Mouse (Mus musculus): ENCODE results near the gene Atrnl1.

The Atrnl1 gene

GRCm38 (mm10) chr19:57609361-57610057 lies 1.3 kb upstream of the Atrnl1 start:
- DNase-seq (ENCODE audit: low spot score in 2 of 2) = peak in 1 of 2 experiments; percentile 16

DNA sequence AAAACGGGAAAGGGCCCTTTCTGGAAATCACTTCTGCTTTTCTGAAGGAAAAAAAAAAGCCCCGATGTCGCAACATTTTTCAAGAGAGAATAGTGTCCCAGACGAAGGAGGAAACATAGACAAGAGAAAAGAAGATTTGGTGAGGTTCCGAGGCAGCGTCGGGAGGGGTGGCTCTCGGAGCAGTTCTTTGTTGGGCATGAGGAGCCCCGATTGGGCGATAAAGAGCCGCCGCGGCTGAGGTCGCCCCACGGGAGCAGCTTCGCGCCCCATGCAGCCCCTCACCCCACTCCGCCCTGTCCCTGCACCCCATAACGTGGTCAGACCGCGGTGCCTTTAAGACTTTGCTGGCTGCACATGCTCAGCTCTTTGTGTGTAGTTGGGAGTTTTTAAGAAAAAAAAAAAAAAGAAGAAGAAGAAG lies 767 bp upstream of the Atrnl1 start:
- peak; percentile 49 to 59 for DNase-seq (ENCODE audit: low spot score in 2 of 2)

GRCm38 (mm10) chr19:57611291-57612178 lies 701 bp downstream of the Atrnl1 start:
- DNase-seq (ENCODE audit: low spot score in 2 of 2) = peak; percentile 50 to 59

GRCm38 (mm10) chr19:57612179-57612472 lies 1.3 kb downstream of the Atrnl1 start:
- no peak for DNase-seq (ENCODE audit: low spot score in 2 of 2)

GRCm38 (mm10) chr19:57615972-57616621 lies 5.3 kb downstream of the Atrnl1 start:
- no peak for DNase-seq (ENCODE audit: low spot score in 2 of 2)

DNA sequence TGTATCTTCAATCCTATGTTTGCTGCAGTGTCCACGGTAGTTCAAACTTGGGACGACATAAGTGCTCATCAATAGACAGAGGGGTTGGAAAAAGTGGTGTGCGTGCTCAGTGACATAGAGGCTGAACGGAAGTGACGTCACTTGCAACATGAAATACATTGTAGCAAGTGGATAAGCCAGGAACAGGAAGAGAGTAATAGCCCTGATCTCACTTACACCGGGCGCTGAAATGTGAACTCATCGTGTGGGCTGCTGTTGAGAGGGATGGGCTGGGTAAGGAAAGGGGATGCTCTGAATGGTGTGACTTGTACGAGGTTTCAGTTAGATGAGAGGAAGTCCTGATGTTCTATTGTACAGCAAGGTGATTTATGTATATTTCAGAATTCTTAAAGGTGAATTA lies 8.3 kb downstream of the Atrnl1 start:
- no peak for DNase-seq (ENCODE audit: low spot score in 2 of 2)

- no peak for DNase-seq (ENCODE audit: low spot score in 2 of 2)
These were observed 11.0 kb downstream of the Atrnl1 start for GRCm38 (mm10) chr19:57621814-57622213.

DNA sequence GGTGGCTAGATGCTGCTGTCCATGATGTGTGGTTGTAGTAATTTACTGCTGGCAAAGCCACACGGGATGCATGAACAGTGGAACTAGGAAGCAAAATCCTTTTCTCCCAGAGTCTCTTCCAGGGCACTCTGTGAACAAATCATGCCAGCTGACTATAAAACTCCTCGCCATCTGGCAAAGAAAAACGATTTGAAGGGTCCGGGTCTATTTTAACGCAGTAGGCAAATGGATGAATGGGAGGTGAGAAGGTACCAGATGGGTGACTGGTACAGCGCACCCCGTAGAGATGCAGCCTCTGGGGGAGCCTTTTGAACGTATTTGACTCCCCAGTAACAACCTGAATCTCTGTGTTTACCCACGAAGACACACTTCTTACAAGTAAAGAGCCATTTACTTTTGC lies 14.9 kb downstream of the Atrnl1 start:
- no peak for DNase-seq (ENCODE audit: low spot score in 2 of 2)

- no peak for DNase-seq (ENCODE audit: low spot score in 2 of 2)
These were observed 16.4 kb downstream of the Atrnl1 start for GRCm38 (mm10) chr19:57627251-57627650.

DNA sequence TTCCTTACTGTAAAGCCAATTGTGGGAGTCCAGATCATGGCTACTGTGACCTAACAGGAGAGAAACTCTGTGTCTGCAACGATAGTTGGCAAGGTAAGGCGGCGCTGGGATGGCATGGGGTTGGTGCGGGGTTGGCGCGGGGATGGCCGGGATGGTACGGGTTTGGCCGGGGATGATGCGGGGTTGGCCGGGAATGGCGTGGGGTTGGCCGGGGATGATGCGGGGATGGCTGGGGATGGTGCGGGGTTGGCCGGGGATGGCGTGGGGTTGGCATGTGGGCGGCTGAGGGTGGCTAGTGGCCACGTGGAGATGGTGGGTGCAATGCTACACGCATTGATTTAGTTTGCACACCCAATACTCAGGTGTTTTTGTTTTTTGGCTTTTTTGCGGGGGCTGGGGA lies 31.7 kb downstream of the Atrnl1 start:
- DNase-seq (ENCODE audit: low spot score in 2 of 2) = no peak

DNA sequence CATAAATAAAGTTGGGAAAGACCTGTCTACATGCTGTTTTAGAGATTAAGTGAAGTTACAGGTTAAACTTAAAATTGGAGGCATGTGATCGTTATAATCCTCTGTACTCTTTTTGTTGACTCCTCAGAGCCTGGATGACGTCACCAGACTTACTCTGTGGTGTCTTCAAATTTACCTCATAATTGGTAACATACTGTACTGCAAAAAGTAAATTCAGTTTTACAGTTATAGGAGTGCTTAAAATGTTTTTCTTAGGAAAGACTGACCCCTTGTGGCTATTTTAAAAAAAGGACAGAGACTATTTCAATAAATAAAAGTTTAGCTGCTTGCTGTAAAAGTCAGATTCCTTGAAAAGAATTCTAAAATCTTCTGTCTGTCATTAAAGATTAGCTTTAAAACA lies 32.1 kb downstream of the Atrnl1 start:
- peak in 1 of 2 experiments; percentile 25 for DNase-seq (ENCODE audit: low spot score in 2 of 2)

DNA sequence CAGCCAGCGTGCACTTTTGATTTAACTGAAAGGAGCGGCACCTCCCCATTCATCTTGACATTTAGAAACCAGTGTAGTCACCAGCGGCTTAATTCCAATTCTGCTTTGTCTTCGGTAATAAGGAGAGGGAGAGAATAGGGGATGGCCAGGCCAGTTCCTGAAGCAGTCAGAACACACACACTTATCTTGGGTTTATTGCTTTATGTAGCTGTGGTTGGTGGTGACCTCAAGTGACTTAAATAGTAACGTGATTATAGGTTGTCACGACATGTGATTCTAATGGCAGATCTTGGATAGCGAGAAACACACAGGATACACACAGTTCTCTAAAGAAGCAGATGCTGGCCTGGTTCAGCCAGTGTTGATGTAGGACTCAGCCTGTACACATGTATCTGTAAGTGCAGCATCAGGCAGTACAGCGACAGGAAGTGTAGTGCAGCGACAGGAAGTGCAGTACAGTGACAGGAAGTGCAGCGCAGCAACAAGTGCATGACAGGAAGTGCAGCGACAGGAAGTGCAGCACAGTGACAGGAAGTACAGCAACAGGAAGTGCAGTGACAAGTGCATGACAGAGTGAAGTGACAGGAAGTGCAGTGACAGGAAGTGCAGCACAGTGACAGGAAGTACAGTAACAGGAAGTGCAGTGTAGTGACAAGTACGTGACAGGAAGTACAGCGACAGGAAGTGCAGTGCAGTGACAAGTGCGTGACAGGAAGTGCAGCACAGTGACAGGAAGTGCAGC lies 37.5 kb downstream of the Atrnl1 start:
- DNase-seq (ENCODE audit: low spot score in 2 of 2) = no peak

DNA sequence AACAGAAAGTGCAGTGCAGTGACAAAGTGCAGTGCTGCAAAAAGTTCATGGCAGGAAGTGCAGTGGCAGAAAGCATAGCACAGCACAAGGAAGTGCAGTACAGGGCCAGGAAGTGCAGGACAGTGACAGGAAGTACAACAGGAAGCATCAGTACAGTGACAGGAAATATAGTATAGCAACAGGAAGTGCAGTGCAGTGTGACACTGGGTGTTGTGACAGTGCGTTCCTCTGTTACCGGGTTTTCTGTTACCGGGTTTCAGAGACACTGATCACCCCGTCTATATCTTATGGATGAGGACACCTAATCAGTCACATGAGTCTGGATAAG lies 38.1 kb downstream of the Atrnl1 start:
- no peak for DNase-seq (ENCODE audit: low spot score in 2 of 2)

DNA sequence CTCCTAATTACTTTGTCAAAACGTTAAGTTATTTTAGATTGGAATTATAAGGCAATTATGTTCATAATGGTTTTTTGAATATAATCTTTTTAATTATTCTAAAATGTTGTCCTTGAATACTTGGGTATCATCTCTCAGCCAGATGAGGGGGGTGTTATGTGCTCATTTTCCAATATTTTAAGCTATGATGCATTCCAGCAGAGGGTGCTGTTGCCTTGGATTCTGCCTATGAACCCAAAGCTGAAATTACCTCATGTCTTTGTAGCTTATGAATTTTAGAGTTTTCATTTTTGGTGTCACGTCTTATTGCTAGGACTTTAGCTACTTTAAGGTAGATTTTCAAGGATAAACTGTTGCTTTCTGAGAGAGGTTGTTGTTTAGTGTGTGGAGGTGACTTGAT lies 44.2 kb downstream of the Atrnl1 start:
- peak in 1 of 2 experiments; percentile 39 for DNase-seq (ENCODE audit: low spot score in 2 of 2)

DNA sequence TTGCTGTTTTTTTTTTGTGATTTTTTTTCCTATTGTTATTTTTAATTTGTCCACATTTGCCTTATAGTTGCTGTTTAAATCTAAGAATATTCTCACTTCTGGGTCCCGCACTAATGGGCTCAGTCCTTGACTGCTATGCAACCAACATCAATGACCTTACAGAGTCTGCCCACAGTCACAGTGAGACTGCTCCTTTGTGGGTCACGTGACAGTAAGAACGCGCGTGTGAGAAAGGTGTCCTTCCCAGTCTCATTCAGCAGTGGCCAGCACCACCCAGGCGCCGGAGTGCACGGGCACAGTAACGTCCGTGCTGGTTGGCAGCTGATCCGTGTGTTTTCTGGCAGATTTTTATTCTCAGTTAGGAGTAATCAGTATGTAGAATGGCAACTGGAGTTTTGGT lies 44.7 kb downstream of the Atrnl1 start:
- DNase-seq (ENCODE audit: low spot score in 2 of 2) = no peak

DNA sequence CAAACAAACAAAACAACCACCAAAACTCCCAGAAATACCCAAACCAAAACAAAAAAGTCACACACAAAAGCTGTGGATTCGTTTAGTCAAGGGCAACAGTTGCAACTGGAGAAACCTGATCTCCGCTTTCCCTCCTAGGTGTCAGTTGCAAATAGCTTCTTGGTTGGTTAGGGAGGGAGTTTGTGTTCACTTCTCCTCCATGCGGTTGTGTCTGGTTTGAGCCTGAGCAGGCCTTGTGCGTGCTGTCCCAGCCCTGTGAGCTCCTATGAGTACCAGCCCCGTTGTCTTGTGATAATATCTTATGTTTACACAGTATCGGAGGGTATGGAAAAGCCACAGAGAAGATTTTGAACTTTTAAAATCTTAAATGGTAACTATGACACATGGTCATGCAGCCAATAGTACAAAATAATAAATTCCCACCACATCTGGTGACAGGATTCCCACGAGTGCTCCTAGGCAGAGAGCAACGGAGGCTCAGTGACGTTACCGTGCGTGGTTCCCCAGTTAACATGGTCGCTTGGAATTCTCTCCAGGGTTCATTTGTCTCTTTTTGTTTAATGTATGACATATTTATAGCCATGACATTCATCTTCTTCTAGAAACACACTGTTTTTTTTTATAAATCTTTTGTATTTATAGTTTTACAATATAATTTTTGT lies 46.7 kb downstream of the Atrnl1 start:
- no peak for DNase-seq (ENCODE audit: low spot score in 2 of 2)

- DNase-seq (ENCODE audit: low spot score in 2 of 2) = no peak
These were observed 47.6 kb downstream of the Atrnl1 start for GRCm38 (mm10) chr19:57658111-57659091.

DNA sequence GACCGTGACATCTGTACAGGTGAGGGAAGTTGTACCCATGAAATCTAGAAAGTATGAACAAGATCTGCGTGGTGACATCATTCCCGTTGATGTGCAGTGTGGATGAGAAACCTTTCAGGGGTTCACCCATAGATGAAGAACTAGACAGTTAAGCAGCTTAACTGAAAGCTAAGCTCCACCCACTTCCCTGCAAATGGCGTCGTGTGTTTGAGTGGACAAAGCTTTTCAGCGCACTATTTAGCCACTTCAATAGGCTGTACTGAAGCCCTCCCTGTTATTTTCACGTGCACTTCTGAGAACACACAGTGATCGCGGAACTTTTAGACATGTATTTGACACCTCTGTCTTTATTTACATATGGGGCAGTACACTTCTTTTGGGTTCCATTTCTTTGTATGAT lies 56.2 kb downstream of the Atrnl1 start:
- DNase-seq (ENCODE audit: low spot score in 2 of 2) = no peak

DNA sequence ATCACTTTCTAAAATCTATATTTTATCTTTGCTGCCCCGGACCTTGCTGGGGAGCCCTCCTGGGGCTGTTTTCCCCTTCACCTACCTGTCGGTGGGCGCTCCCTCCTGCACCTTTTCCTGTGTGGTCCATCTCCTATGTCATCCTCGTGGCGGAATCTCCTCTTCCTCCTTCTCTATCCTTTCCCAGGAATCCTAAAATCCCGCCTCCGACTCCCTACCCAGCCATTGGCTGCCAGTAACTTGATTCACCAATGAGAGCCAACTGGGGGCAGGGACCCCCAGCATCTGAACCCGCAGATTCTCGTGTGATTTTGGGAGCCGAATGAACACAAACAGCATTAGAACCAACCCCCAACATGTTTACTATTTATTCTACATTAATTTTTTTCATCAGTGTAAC lies 57.1 kb downstream of the Atrnl1 start:
- DNase-seq (ENCODE audit: low spot score in 2 of 2) = no peak

DNA sequence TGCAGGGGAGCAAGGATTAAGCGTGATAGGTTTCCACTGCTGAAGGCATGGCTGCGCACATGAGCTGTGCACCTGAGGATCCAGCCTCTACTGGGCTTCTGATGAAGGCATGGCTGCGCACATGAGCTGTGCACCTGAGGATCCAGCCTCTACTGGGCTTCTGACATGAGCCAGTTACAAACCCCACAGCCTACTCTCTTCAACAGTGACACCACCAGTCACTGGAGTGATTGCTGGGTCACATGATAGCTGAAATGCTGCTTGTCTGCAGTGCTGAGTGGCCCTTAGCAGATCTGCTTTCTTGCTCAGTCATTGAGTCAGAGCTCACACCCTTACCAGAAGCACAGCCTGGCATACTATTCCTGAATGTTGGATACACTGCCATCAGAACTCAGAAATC lies 68.6 kb downstream of the Atrnl1 start:
- no peak for DNase-seq (ENCODE audit: low spot score in 2 of 2)
